Mouse (Mus musculus) spleen, adult 2 months (tissue): ENCODE data around the gene Cxcl9. TPM values are rescaled to one million over a fixed set of nuclear protein-coding genes. Genes with fewer than 3 reads are reported as not detected.

Experiments used
- DNase-seq, 2 experiments: peaks; one replicate each; pipeline versions ENCODE4 v3.0.0 to v3.0.0-alpha.2; 2012 to 2021; ENCODE audit warnings: low spot score in 2 of 2, low read depth in 1 of 2
- H3K27ac ChIP-seq: fragments of 200-500 bp; 2 replicates; pipeline ENCODE4 v1.5.1; 2012; ENCODE audit warnings: low read length, inconsistent platforms; ENCODE audit not compliant: insufficient read depth
- H3K27me3 ChIP-seq: fragments of 200-500 bp; 2 replicates; pipeline ENCODE4 v1.6.1; 2012; ENCODE audit warnings: mild to moderate bottlenecking, moderate library complexity, low read length, inconsistent platforms; ENCODE audit not compliant: control insufficient read depth, insufficient read depth
- H3K36me3 ChIP-seq: fragments of 200-500 bp; 2 replicates; pipeline ENCODE4 v1.6.1; 2012; ENCODE audit warnings: mild to moderate bottlenecking, low read length, inconsistent platforms; ENCODE audit not compliant: control insufficient read depth, insufficient read depth
- H3K4me1 ChIP-seq: fragments of 200-500 bp; 2 replicates; pipeline ENCODE4 v1.6.1; 2011; ENCODE audit warnings: inconsistent platforms; ENCODE audit not compliant: control insufficient read depth, insufficient read depth, insufficient read length
- H3K4me3 ChIP-seq: fragments of 200-500 bp; 2 replicates; pipeline ENCODE4 v1.5.1; 2011; ENCODE audit warnings: mild to moderate bottlenecking, inconsistent platforms; ENCODE audit not compliant: insufficient read depth, insufficient read length; ENCODE audit errors: extremely low read depth
- CTCF ChIP-seq: fragments of 200-500 bp; IDR thresholded peaks from 2 replicates; pipeline ENCODE4 v1.5.1; 2011; ENCODE audit warnings: mild to moderate bottlenecking, inconsistent platforms; ENCODE audit not compliant: insufficient read depth, insufficient read length, insufficient replicate concordance; ENCODE audit errors: extremely low read depth
- POLR2A ChIP-seq: fragments of 200-500 bp; IDR thresholded peaks from 2 replicates; pipeline ENCODE4 v1.6.1; 2011; ENCODE audit warnings: low read depth, low read length, inconsistent platforms
- WGBS: fragments of 180-500 bp; shearing (Covaris S2); methylation state at CpG from one replicate; pipeline ENCODE4 v1.1.7; 2018; 5-methylcytosine and 5-hydroxymethylcytosine counted together
- polyA plus RNA-seq: library from polyadenylated mRNA; depleted of rRNA; stranded (reverse); fragments of >200 nt; gene quantifications from 2 replicates; pipeline ENCODE4 v1.2.3, GENCODE M21; 2012

Gene Cxcl9
- polyA plus RNA-seq, 1 experiment: 31.2 TPM

GRCm38 (mm10) chr5:92309681-92310511 lies 18.0 kb downstream of the Cxcl9 start, which contains the start of gene Sdad1:
Gene Sdad1 (minus strand): TSS chr5:92310479.
- WGBS: 3% methylated on average over 41 of the region's 41 CpGs
- Histone ChIP-seq H3K4me3 (peak within 1 kb of the TSS; percentile 81), H3K27ac (no peak within 1 kb of the TSS), H3K4me1 (peaks cover 7% of the 10 kb centered on the region), H3K27me3 (no peaks in the 10 kb centered on the region), H3K36me3 (peaks cover 5% of the 10 kb centered on the region)
- peak; percentile 87 to 93 for DNase-seq
- TF ChIP-seq CTCF: peak; percentile 50; the same call in 1 of the 2 replicates
- peak; percentile 23; the same call in 1 of the 2 replicates for TF ChIP-seq POLR2A

GRCm38 (mm10) chr5:92304291-92304690 lies 23.6 kb downstream of the Cxcl9 start:
- 91% methylated on average over 3 of the region's 3 CpGs for WGBS
- no peak overlapping the region for H3K4me3 ChIP-seq
- H3K4me1 ChIP-seq: peaks cover 5% of the 10 kb centered on the region
- H3K36me3 ChIP-seq: peaks cover 44% of the 10 kb centered on the region
- no peaks in the 10 kb centered on the region for H3K27me3 ChIP-seq
- H3K27ac ChIP-seq: no peak overlapping the region
- no peak for DNase-seq
- no peak for TF ChIP-seq POLR2A

GRCm38 (mm10) chr5:92302149-92302840 lies 25.6 kb downstream of the Cxcl9 start:
- Histone ChIP-seq H3K4me3 (no peak overlapping the region), H3K27ac (no peak overlapping the region), H3K27me3 (no peaks in the 10 kb centered on the region), H3K36me3 (peaks cover 48% of the 10 kb centered on the region), H3K4me1 (no peaks in the 10 kb centered on the region)
- no peak for DNase-seq
- WGBS: 91% methylated on average over 13 of the region's 13 CpGs
- no peak for TF ChIP-seq POLR2A

GRCm38 (mm10) chr5:92294525-92294924 lies 33.4 kb downstream of the Cxcl9 start:
- 92% methylated on average over 2 of the region's 2 CpGs for WGBS
- H3K36me3 ChIP-seq: peaks cover 34% of the 10 kb centered on the region
- no peak overlapping the region for H3K4me3 ChIP-seq
- H3K4me1 ChIP-seq: no peaks in the 10 kb centered on the region
- no peak overlapping the region for H3K27ac ChIP-seq
- no peak for DNase-seq
- no peak for TF ChIP-seq CTCF
- no peak for TF ChIP-seq POLR2A
- H3K27me3 ChIP-seq: no peaks in the 10 kb centered on the region

- TF ChIP-seq POLR2A (no peak), CTCF (no peak)
- Histone ChIP-seq H3K36me3 (peaks cover 40% of the 10 kb centered on the region), H3K4me3 (no peak overlapping the region), H3K4me1 (no peaks in the 10 kb centered on the region), H3K27ac (no peak overlapping the region), H3K27me3 (no peaks in the 10 kb centered on the region)
- 94% methylated on average over 6 of the region's 6 CpGs for WGBS
- no peak for DNase-seq
Observed at GRCm38 (mm10) chr5:92291652-92292414, 36.0 kb downstream of the Cxcl9 start.

GRCm38 (mm10) chr5:92287840-92288239 lies 40.0 kb downstream of the Cxcl9 start:
- H3K27ac ChIP-seq: no peak overlapping the region
- peaks cover 32% of the 10 kb centered on the region for H3K36me3 ChIP-seq
- no peaks in the 10 kb centered on the region for H3K4me1 ChIP-seq
- no peak overlapping the region for H3K4me3 ChIP-seq
- no peaks in the 10 kb centered on the region for H3K27me3 ChIP-seq
- no peak for TF ChIP-seq CTCF
- TF ChIP-seq POLR2A: no peak
- no peak for DNase-seq
- 90% methylated on average over 6 of the region's 6 CpGs for whole genome bisulfite sequencing

GRCm38 (mm10) chr5:92283107-92283506 lies 44.8 kb downstream of the Cxcl9 start:
- H3K27me3 ChIP-seq: no peaks in the 10 kb centered on the region
- DNase-seq: no peak
- peaks cover 15% of the 10 kb centered on the region; the same call in 1 of the 2 replicates for H3K4me1 ChIP-seq
- no peak overlapping the region for H3K4me3 ChIP-seq
- H3K36me3 ChIP-seq: peaks cover 11% of the 10 kb centered on the region
- H3K27ac ChIP-seq: no peak overlapping the region
- TF ChIP-seq POLR2A: no peak
- TF ChIP-seq CTCF: no peak
- WGBS: 49% methylated on average over 3 of the region's 3 CpGs
